Mouse (Mus musculus) ES-Bruce4 (cell line): ENCODE data around the gene Cdk17. TPM values are rescaled to one million over a fixed set of nuclear protein-coding genes. Genes with fewer than 3 reads are reported as not detected.

ENCODE experiments used
- H3K27ac ChIP-seq: 2 replicates; pipeline ENCODE4 v1.5.1; 2012; ENCODE audit warnings: low read length, inconsistent platforms; ENCODE audit not compliant: insufficient read depth
- H3K27me3 ChIP-seq: 2 replicates; pipeline ENCODE4 v1.6.1; 2012; ENCODE audit warnings: mild to moderate bottlenecking, low read length, inconsistent platforms; ENCODE audit not compliant: control insufficient read depth, poor library complexity, insufficient read depth, severe bottlenecking
- H3K36me3 ChIP-seq: 2 replicates; pipeline ENCODE4 v1.6.1; 2012; ENCODE audit warnings: inconsistent platforms, mild to moderate bottlenecking, low read length, moderate library complexity; ENCODE audit not compliant: control insufficient read depth, poor library complexity, insufficient read depth, severe bottlenecking
- H3K4me1 ChIP-seq: one replicate; pipeline ENCODE4 v1.8.1; 2011; ENCODE audit warnings: low read length; ENCODE audit not compliant: control insufficient read depth, insufficient read depth
- H3K4me3 ChIP-seq: 2 replicates; pipeline ENCODE4 v1.5.1; 2011; ENCODE audit warnings: low read depth, mild to moderate bottlenecking, low read length
- H3K9ac ChIP-seq: 2 replicates; pipeline ENCODE4 v1.6.1; 2012; ENCODE audit warnings: low read depth, mild to moderate bottlenecking, inconsistent platforms; ENCODE audit not compliant: poor library complexity, severe bottlenecking
- H3K9me3 ChIP-seq: replicated peaks from 2 replicates; pipeline ENCODE4 v1.6.1; 2012; ENCODE audit warnings: mild to moderate bottlenecking, low read length, inconsistent platforms; ENCODE audit not compliant: control insufficient read depth, poor library complexity, insufficient read depth, severe bottlenecking
- CTCF ChIP-seq: IDR thresholded peaks from one replicate; pipeline ENCODE4 v1.8.1; 2011; ENCODE audit warnings: low read depth, low read length
- EP300 ChIP-seq: IDR thresholded peaks from 2 replicates; pipeline ENCODE4 v1.6.1; 2011; ENCODE audit warnings: low read depth, low read length; ENCODE audit not compliant: insufficient read depth
- POLR2A ChIP-seq: IDR thresholded peaks from one replicate; pipeline ENCODE4 v1.8.1; 2011; ENCODE audit warnings: low read length; ENCODE audit not compliant: insufficient read depth
- polyA plus RNA-seq: library from polyadenylated mRNA; stranded (reverse); fragments of >200 nt; gene quantifications from 2 replicates; pipeline ENCODE4 v1.2.4, GENCODE M21; 2011; ENCODE audit warnings: low read depth; ENCODE audit not compliant: missing spikeins, insufficient read depth, insufficient read length

Cdk17 gene
- polyA plus RNA-seq, 1 experiment: 44.2 TPM

GRCm38 (mm10) chr10:93126025-93126424, 34.6 kb upstream of the Cdk17 start:
- H3K4me3 ChIP-seq: no peak overlapping the region
- no peak overlapping the region for H3K9ac ChIP-seq
- H3K9me3 ChIP-seq: no peaks in the 10 kb centered on the region
- no peaks in the 10 kb centered on the region for H3K4me1 ChIP-seq
- TF ChIP-seq CTCF (no peak), POLR2A (no peak), EP300 (no peak)
- no peaks in the 10 kb centered on the region for H3K36me3 ChIP-seq
- no peak overlapping the region for H3K27ac ChIP-seq
- no peaks in the 10 kb centered on the region for H3K27me3 ChIP-seq

- no peaks in the 10 kb centered on the region for H3K9me3 ChIP-seq
- H3K4me1 ChIP-seq: no peaks in the 10 kb centered on the region
- no peak overlapping the region for H3K9ac ChIP-seq
- no peaks in the 10 kb centered on the region for H3K36me3 ChIP-seq
- H3K27me3 ChIP-seq: no peaks in the 10 kb centered on the region; the same call in 1 of the 2 replicates
- no peak for TF ChIP-seq EP300
- TF ChIP-seq POLR2A: no peak
- TF ChIP-seq CTCF: no peak
- H3K27ac ChIP-seq: no peak overlapping the region
- H3K4me3 ChIP-seq: no peak overlapping the region
These were observed 32.1 kb upstream of the Cdk17 start for GRCm38 (mm10) chr10:93128566-93128965.

GRCm38 (mm10) chr10:93129345-93129744, 31.3 kb upstream of the Cdk17 start:
- Histone ChIP-seq H3K4me3 (no peak overlapping the region), H3K4me1 (no peaks in the 10 kb centered on the region)
- TF ChIP-seq CTCF: no peak
- no peak for TF ChIP-seq POLR2A
- no peak for TF ChIP-seq EP300

GRCm38 (mm10) chr10:93129904-93130455, 30.7 kb upstream of the Cdk17 start:
- Histone ChIP-seq H3K4me1 (no peaks in the 10 kb centered on the region), H3K9me3 (no peaks in the 10 kb centered on the region), H3K27ac (no peak overlapping the region), H3K36me3 (no peaks in the 10 kb centered on the region), H3K4me3 (no peak overlapping the region), H3K27me3 (no peaks in the 10 kb centered on the region; the same call in 1 of the 2 replicates), H3K9ac (no peak overlapping the region)
- TF ChIP-seq POLR2A: no peak
- no peak for TF ChIP-seq CTCF
- TF ChIP-seq EP300: no peak

More at GRCm38 (mm10) chr10:93129345-93129744, 31.3 kb upstream of the Cdk17 start:
- Histone ChIP-seq H3K36me3 (no peaks in the 10 kb centered on the region), H3K9ac (no peak overlapping the region), H3K27ac (no peak overlapping the region), H3K9me3 (no peaks in the 10 kb centered on the region), H3K27me3 (no peaks in the 10 kb centered on the region; the same call in 1 of the 2 replicates)

GRCm38 (mm10) chr10:93130456-93130940, 30.2 kb upstream of the Cdk17 start:
- Histone ChIP-seq H3K4me3 (no peak overlapping the region), H3K4me1 (no peaks in the 10 kb centered on the region), H3K27ac (no peak overlapping the region), H3K9me3 (no peaks in the 10 kb centered on the region), H3K36me3 (no peaks in the 10 kb centered on the region), H3K27me3 (no peaks in the 10 kb centered on the region; the same call in 1 of the 2 replicates), H3K9ac (no peak overlapping the region)
- TF ChIP-seq POLR2A: no peak
- TF ChIP-seq EP300: no peak
- TF ChIP-seq CTCF: no peak

GRCm38 (mm10) chr10:93131865-93132566, 28.7 kb upstream of the Cdk17 start:
- Histone ChIP-seq H3K9me3 (no peaks in the 10 kb centered on the region), H3K4me3 (no peak overlapping the region), H3K36me3 (no peaks in the 10 kb centered on the region), H3K4me1 (no peaks in the 10 kb centered on the region), H3K27me3 (no peaks in the 10 kb centered on the region; the same call in 1 of the 2 replicates), H3K27ac (no peak overlapping the region), H3K9ac (no peak overlapping the region)
- no peak for TF ChIP-seq EP300
- TF ChIP-seq POLR2A: no peak
- TF ChIP-seq CTCF: no peak
